Mouse (Mus musculus) adrenal gland, postnatal 25 days (tissue): ENCODE measurements at regions not wholly inside any gene's neighbourhood (a gene's known extent, or its start where the extent isn't known, plus 50 kb on each side); places are given as distances from the start of the nearest gene placed in this dataset.

Experiments
- DNase-seq: peaks from one replicate; pipeline ENCODE4 v3.0.0; 2021; ENCODE audit warnings: mixed read lengths

GRCm38 (mm10) chr14:76868831-76869230 lies 167.7 kb upstream of the Ccdc122 start:
- no peak for DNase-seq

GRCm38 (mm10) chr14:76868131-76868530 lies 168.4 kb upstream of the Ccdc122 start:
- DNase-seq: no peak

- DNase-seq: no peak
These were observed 171.9 kb upstream of the Ccdc122 start for GRCm38 (mm10) chr14:76864664-76865063.

- no peak for DNase-seq
These were observed 173.4 kb upstream of the Ccdc122 start for GRCm38 (mm10) chr14:76863035-76863706.

- DNase-seq: no peak
These were observed 178.2 kb upstream of the Ccdc122 start for GRCm38 (mm10) chr14:76858396-76858795.

GRCm38 (mm10) chr14:76857196-76857773 lies 179.3 kb upstream of the Ccdc122 start:
- no peak for DNase-seq

GRCm38 (mm10) chr14:76856591-76856990 lies 180.0 kb upstream of the Ccdc122 start:
- DNase-seq: no peak

- DNase-seq: no peak
These were observed 181.6 kb upstream of the Ccdc122 start for GRCm38 (mm10) chr14:76854965-76855364.

GRCm38 (mm10) chr14:76851473-76852214 lies 184.9 kb upstream of the Ccdc122 start:
- no peak for DNase-seq

- no peak for DNase-seq
These were observed 185.9 kb upstream of the Ccdc122 start for GRCm38 (mm10) chr14:76850641-76851040.

GRCm38 (mm10) chr14:76850051-76850450 lies 186.5 kb upstream of the Ccdc122 start:
- no peak for DNase-seq

- DNase-seq: no peak
These were observed 186.9 kb upstream of the Ccdc122 start for GRCm38 (mm10) chr14:76849636-76850035.

GRCm38 (mm10) chr14:76849071-76849470 lies 187.5 kb upstream of the Ccdc122 start:
- no peak for DNase-seq

GRCm38 (mm10) chr14:76845706-76846105 lies 190.9 kb upstream of the Ccdc122 start:
- no peak for DNase-seq

- no peak for DNase-seq
These were observed 191.9 kb upstream of the Ccdc122 start for GRCm38 (mm10) chr14:76844717-76845116.

GRCm38 (mm10) chr14:76837583-76838220 lies 198.9 kb upstream of the Ccdc122 start:
- no peak for DNase-seq

- no peak for DNase-seq
These were observed 199.6 kb upstream of the Ccdc122 start for GRCm38 (mm10) chr14:76836926-76837516.

GRCm38 (mm10) chr14:76836271-76836670 lies 200.3 kb upstream of the Ccdc122 start:
- no peak for DNase-seq

- DNase-seq: no peak
These were observed 202.5 kb upstream of the Ccdc122 start for GRCm38 (mm10) chr14:76834084-76834483.

GRCm38 (mm10) chr14:76829161-76829510 lies 207.4 kb upstream of the Ccdc122 start:
- DNase-seq: no peak

GRCm38 (mm10) chr14:76828453-76829160 lies 208.0 kb upstream of the Ccdc122 start:
- DNase-seq: no peak

GRCm38 (mm10) chr14:76824066-76824465 lies 212.5 kb upstream of the Ccdc122 start:
- no peak for DNase-seq
